Mouse (Mus musculus): ENCODE data around the gene Sdhaf4.

The Sdhaf4 gene

GRCm38 (mm10) chr1:23955539-23955938 is 49.9 kb downstream of the Sdhaf4 start:
- DNase-seq (ENCODE audit: low read depth, low spot score): no peak

- no peak for DNase-seq (ENCODE audit: low read depth, low spot score)
Measured at GRCm38 (mm10) chr1:23953921-23954320, 51.5 kb downstream of the Sdhaf4 start.

GRCm38 (mm10) chr1:23948778-23949699 is 56.4 kb downstream of the Sdhaf4 start:
- no peak for DNase-seq (ENCODE audit: low read depth, low spot score)

GRCm38 (mm10) chr1:23948290-23948689 is 57.2 kb downstream of the Sdhaf4 start:
- DNase-seq (ENCODE audit: low read depth, low spot score): no peak

Measured in retina, adult 2 months (tissue).